Mouse (Mus musculus) liver, adult (tissue): Measurements from ENCODE around the gene Fgd4.

ENCODE experiments used
- GATA4 ChIP-seq: IDR thresholded peaks from 2 replicates; pipeline ENCODE4 v1.6.1; 2014; ENCODE audit warnings: mild to moderate bottlenecking, low read length; ENCODE audit not compliant: insufficient replicate concordance

The Fgd4 gene

DNA sequence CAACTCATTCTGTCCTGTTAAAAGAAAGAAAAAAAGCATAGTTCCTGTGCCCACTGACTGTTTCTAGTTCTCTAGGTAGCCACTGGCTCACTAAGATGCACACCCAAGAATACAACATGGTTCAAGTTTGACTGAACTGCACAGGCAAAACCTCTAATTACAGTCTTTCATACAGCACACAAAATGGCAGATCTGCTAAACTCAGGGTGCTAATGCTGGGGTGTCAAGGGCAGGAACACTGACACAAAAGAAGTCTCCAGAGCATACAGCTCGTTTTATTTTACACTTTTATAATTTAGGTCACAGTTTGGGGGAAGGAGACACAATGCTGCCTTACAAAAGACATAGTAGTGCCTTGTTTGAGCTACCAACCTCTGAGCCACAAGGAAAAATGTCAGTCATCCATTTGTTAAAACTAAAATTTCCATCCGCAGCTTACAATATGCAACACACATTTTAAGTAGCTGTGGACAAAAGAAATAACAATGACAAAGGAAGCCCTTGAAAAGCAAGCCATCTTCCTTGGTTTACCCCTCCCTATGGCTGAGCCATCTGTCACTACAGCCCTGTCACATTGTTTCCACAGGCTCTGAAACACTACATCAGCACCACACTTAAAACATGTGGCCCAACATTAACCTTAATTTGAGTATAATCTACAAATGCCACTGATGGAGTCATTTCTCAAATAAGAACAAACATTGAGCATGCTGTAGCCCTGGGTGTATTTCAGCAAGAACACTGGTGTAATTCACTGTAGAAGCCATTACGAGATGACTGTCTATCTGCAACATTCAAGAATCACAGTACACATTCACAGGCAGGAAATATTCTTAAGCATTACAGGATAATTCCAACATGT, 41.1 kb downstream of the Fgd4 start:
- no peak for TF ChIP-seq GATA4

- TF ChIP-seq GATA4: no peak
Observed at GRCm38 (mm10) chr16:16557738-16558137, 42.6 kb downstream of the Fgd4 start.

GRCm38 (mm10) chr16:16554098-16554497, 46.3 kb downstream of the Fgd4 start:
- no peak for TF ChIP-seq GATA4

- no peak for TF ChIP-seq GATA4
Observed at GRCm38 (mm10) chr16:16552197-16552596, 48.2 kb downstream of the Fgd4 start.

DNA sequence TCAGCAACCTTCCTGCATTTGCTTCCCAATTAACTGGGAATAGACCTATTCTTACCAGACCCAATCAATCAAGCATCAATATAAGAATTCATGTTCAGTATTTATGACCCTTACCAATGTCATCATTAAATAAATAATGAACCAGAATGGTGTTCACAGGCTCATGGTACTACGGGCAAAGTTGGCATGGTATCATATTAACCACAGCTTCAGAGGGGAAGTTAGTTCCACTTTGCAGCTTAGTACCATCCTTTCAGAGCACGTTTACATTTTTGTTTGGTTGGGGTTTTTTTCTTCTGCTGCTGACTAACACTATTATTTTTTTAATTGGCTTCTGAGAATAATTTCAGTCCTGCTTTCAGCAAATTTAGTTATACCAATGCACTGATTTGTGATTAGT, 51.2 kb downstream of the Fgd4 start:
- no peak for TF ChIP-seq GATA4

DNA sequence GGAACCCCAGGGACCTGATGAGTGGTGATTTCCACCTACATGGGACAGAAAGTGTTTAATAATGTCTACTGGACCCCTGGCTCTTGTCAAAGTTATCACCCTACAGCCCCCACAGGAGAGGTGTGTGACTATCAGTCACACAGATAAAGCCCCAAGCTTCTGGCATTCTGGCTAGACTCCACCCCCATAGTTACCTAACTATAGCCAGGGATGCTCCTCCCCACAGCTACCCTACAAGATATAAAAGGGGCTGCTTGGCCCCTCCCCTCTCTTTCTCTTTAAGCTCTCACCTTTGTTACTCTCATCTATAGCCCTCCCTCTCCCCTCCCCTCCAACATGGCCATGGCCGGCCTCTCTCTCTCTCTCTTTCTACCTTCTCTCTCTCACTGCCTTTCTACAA, 53.7 kb downstream of the Fgd4 start:
- TF ChIP-seq GATA4: no peak

- TF ChIP-seq GATA4: no peak
Observed at GRCm38 (mm10) chr16:16542956-16543441, 57.4 kb downstream of the Fgd4 start.

- TF ChIP-seq GATA4: no peak
Observed at GRCm38 (mm10) chr16:16535232-16535631, 65.1 kb downstream of the Fgd4 start.

GRCm38 (mm10) chr16:16528014-16528413, 72.3 kb downstream of the Fgd4 start:
- no peak for TF ChIP-seq GATA4

- TF ChIP-seq GATA4: no peak
Observed at GRCm38 (mm10) chr16:16527267-16527666, 73.1 kb downstream of the Fgd4 start.

GRCm38 (mm10) chr16:16526741-16527105, 73.6 kb downstream of the Fgd4 start:
- TF ChIP-seq GATA4: no peak

DNA sequence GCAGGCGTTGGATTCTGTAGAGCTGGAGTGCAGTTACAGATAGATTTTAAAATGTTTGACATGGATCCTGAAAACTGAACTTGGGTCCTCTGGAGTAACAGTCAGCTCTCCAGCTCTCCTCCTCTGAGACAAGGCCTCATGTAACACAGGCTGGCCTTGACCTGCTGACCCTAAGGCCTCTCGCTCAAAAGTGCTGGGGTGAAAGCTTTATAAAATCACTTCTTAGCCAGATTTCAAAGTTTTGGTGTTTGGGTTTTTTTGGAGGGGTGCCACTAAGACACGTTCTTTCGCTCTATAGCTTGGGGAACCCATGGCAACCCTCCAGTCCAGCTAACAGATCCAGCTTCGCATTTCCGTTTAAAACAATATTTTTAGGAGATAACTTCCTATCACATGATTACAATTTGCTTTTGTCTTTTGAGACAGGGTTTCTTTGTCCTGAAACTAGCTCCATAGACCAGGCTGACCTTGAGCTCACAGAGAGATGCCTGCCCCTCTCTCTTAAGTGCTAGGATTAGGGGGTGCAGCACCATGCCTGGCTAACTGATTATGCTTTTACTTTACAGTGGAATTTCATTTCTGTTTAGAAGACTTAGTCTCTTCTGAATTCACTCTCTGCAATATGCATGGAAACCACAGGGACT, 74.1 kb downstream of the Fgd4 start:
- no peak for TF ChIP-seq GATA4

DNA sequence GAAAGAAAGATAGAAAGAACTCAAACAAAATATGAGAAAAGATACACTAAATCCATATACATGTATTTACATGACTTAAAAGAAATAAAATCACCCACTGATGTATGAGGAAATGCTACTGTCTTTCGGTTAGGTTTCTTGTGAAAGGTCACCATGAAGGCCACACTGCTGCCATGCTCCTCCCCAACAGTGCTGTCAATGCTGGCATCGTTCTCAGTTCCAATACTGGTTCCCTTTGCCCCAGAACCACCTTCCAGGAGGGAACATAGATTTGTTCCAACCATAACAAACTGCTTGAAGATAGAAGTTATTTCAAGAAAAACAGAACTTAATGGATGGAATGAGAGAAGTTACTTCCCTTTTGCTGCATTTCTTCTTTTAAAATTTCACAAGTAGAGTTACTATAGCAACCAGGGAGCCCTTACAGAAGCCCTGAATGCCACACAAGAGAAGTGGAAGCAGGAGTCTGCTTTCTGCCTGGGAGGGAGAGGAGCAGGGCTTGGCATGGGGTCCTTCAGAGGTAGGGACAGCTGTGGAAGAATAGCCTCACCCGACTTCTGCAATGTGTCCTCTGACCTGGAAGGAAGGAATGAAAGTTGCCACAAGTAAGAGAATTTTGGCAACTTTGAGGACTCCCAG, 75.0 kb downstream of the Fgd4 start:
- no peak for TF ChIP-seq GATA4

DNA sequence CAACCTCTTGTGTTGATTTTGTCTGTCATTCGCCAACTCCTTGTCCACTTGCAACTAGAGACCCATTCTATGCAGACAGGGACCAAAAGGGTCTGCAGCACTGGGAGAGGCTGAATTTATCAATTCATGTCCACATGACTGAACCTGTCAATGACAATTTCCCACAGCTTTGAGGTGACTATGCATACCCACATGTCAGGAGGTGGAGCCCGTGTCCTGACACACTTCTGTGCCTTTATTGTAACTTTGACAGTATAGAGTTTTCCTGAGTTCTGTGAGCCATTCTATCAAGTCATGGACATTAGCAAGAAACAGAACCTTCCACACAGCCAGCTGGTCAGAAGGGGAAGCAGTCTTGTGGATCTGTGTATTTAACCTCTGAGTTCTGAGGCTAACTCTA, 76.7 kb downstream of the Fgd4 start:
- TF ChIP-seq GATA4: no peak

GRCm38 (mm10) chr16:16501491-16501890, 98.9 kb downstream of the Fgd4 start:
- TF ChIP-seq GATA4: no peak

DNA sequence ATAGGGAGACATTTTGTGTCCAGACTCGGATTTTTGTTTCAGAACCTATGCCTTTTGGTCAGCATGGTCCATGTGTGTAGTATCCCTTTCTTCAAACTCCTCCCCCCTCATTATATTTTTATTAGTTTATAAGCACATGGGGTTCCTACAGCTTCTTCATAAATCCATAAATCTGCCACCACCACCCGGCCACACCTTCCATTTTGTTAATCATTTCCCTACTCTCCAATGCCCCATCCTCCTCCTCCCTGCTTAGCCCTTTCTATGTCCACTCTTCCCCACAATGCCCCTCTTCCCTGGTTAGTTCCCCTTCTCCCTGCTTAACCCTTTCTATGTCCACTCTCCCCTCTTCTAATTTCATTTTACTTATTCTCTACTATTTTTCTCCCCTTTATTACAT, 99.4 kb downstream of the Fgd4 start:
- no peak for TF ChIP-seq GATA4
